Mouse (Mus musculus): Measurements from ENCODE around the gene Pgbd1. TPM values are rescaled to one million over a fixed set of nuclear protein-coding genes. Genes with fewer than 3 reads are reported as not detected.

The Pgbd1 gene
- polyA plus RNA-seq, 1 experiment from 2014 or later, result 7.6 TPM

- DNase-seq (ENCODE audit: low spot score, missing footprints) (no peak), ATAC-seq (ENCODE audit: low FRiP score) (no peak)
- Histone ChIP-seq H3K36me3 (ENCODE audit: control insufficient read depth, insufficient read depth, low read length) (no peaks in the 10 kb centered on the region), H3K27me3 (ENCODE audit: control insufficient read depth, insufficient read depth, low read length) (no peaks in the 10 kb centered on the region), H3K9ac (ENCODE audit: low read length) (no peak overlapping the region), H3K4me1 (ENCODE audit: control insufficient read depth, insufficient read depth, low read length) (no peaks in the 10 kb centered on the region), H3K4me3 (ENCODE audit: low read depth, low read length) (no peak overlapping the region), H3K9me3 (ENCODE audit: control insufficient read depth, low read length) (no peaks in the 10 kb centered on the region), H3K27ac (ENCODE audit: low read depth, low read length) (no peak overlapping the region), H3K4me2 (no peak overlapping the region)
- WGBS, result 88% methylated on average over 2 of the region's 2 CpGs
These were observed 63.1 kb downstream of the Pgbd1 start for GRCm38 (mm10) chr13:21377773-21378172.

GRCm38 (mm10) chr13:21372700-21373099 lies 68.2 kb downstream of the Pgbd1 start:
- Histone ChIP-seq H3K27ac (ENCODE audit: low read depth, low read length) (no peak overlapping the region), H3K4me1 (ENCODE audit: control insufficient read depth, insufficient read depth, low read length) (no peaks in the 10 kb centered on the region), H3K4me2 (no peak overlapping the region), H3K9ac (ENCODE audit: low read length) (no peak overlapping the region), H3K36me3 (ENCODE audit: control insufficient read depth, insufficient read depth, low read length) (peaks cover 8% of the 10 kb centered on the region), H3K9me3 (ENCODE audit: control insufficient read depth, low read length) (no peaks in the 10 kb centered on the region), H3K27me3 (ENCODE audit: control insufficient read depth, insufficient read depth, low read length) (no peaks in the 10 kb centered on the region), H3K4me3 (ENCODE audit: low read depth, low read length) (no peak overlapping the region)
- no peak for DNase-seq (ENCODE audit: low spot score, missing footprints)
- WGBS, result 91% methylated on average over 2 of the region's 2 CpGs
- ATAC-seq (ENCODE audit: low FRiP score), result no peak

MicroRNA genes within 50 kb of the gene (microRNA counts, 519-probe panel; counts per million panel counts)
- not detected for microRNA mmu-miR-1896

Small RNA genes lying within 50 kb of the gene (microRNA-seq; reads per million reads assigned to microRNA genes)
- gene Mir1896, result not detected
- gene Mir6942, result not detected

Other genes starting within 250 kb of the Pgbd1 start
- gene Gpx5, start 148.3 kb downstream of the Pgbd1 start, polyA plus RNA-seq (2014; fragmentation: Nextera tagmentation; extraction: Ambion mirVana), result not detected in 2 replicates
- not detected in 2 replicates for gene Gpx6, start 128.9 kb downstream of the Pgbd1 start, polyA plus RNA-seq (2014; fragmentation: Nextera tagmentation; extraction: Ambion mirVana)
- not detected in 2 replicates for gene Olfr1367, start 94.1 kb downstream of the Pgbd1 start, polyA plus RNA-seq (2014; fragmentation: Nextera tagmentation; extraction: Ambion mirVana)
- gene Zscan12, start 78.2 kb downstream of the Pgbd1 start, polyA plus RNA-seq (2014; fragmentation: Nextera tagmentation; extraction: Ambion mirVana), result 20.3 and 21.8 TPM in 2 replicates
- 85.4 and 85.9 TPM in 2 replicates for gene Zkscan3, start 38.3 kb downstream of the Pgbd1 start, polyA plus RNA-seq (2014; fragmentation: Nextera tagmentation; extraction: Ambion mirVana)
- 14.6 and 16.4 TPM in 2 replicates for gene Zscan26, start 12.7 kb upstream of the Pgbd1 start, polyA plus RNA-seq (2014; fragmentation: Nextera tagmentation; extraction: Ambion mirVana)
- gene Nkapl, start 27.5 kb upstream of the Pgbd1 start, polyA plus RNA-seq (2014; fragmentation: Nextera tagmentation; extraction: Ambion mirVana), result 2.6 and 2.7 TPM in 2 replicates
- gene Zkscan4, start 37.8 kb upstream of the Pgbd1 start, polyA plus RNA-seq (2014; fragmentation: Nextera tagmentation; extraction: Ambion mirVana), result 3.9 and 4.2 TPM in 2 replicates
- not detected in 2 replicates for gene Gm10065, start 38.4 kb upstream of the Pgbd1 start, polyA plus RNA-seq (2014; fragmentation: Nextera tagmentation; extraction: Ambion mirVana)
- gene AK157302, start 54.2 kb upstream of the Pgbd1 start, polyA plus RNA-seq (2014; fragmentation: Nextera tagmentation; extraction: Ambion mirVana), result 0.32 and 0.66 TPM in 2 replicates
- gene Gm11273, start 60.4 kb upstream of the Pgbd1 start, polyA plus RNA-seq (2014; fragmentation: Nextera tagmentation; extraction: Ambion mirVana), result 3.7 and 4.0 TPM in 2 replicates
- gene Zkscan8, start 90.1 kb upstream of the Pgbd1 start, polyA plus RNA-seq (2014; fragmentation: Nextera tagmentation; extraction: Ambion mirVana), result 10.6 and 11.1 TPM in 2 replicates
- gene Olfr1366, start 101.8 kb upstream of the Pgbd1 start, polyA plus RNA-seq (2014; fragmentation: Nextera tagmentation; extraction: Ambion mirVana), result 0.12 and 0.26 TPM in 2 replicates
- 0.04 TPM in 1 of 2 replicates, not detected in the other for gene Olfr1535, start 118.8 kb upstream of the Pgbd1 start, polyA plus RNA-seq (2014; fragmentation: Nextera tagmentation; extraction: Ambion mirVana)
- not detected in 2 replicates for gene Olfr1364, start 140.7 kb upstream of the Pgbd1 start, polyA plus RNA-seq (2014; fragmentation: Nextera tagmentation; extraction: Ambion mirVana)
- not detected in 2 replicates for gene Olfr1362, start 173.0 kb upstream of the Pgbd1 start, polyA plus RNA-seq (2014; fragmentation: Nextera tagmentation; extraction: Ambion mirVana)
- gene Olfr11, start 201.5 kb upstream of the Pgbd1 start, polyA plus RNA-seq (2014; fragmentation: Nextera tagmentation; extraction: Ambion mirVana), result not detected in 2 replicates
- not detected in 2 replicates for gene Olfr1361, start 222.3 kb upstream of the Pgbd1 start, polyA plus RNA-seq (2014; fragmentation: Nextera tagmentation; extraction: Ambion mirVana)
- not detected in 2 replicates for gene Olfr1360, start 236.3 kb upstream of the Pgbd1 start, polyA plus RNA-seq (2014; fragmentation: Nextera tagmentation; extraction: Ambion mirVana)